8 mouse cellular contexts compared by ENCODE assay signal in genomic region chr19:6909021-6909420, GRCm38 (mm10). TPM values are rescaled to one million over a fixed set of nuclear protein-coding genes. Genes with fewer than 3 reads are reported as not detected.
DNase-seq lines count a peak whose midpoint lies in the region; ATAC-seq and TF ChIP-seq lines count a peak whose summit lies in the region.

No protein-coding gene starts in this region.

- no peak for TF ChIP-seq POLR2A in bone marrow, adult 2 months (IDR thresholded peaks at IDR 0.05; ENCODE audit: borderline replicate concordance, control insufficient read depth, low read depth, low read length)

- no peaks in the 10 kb centered on the region for H3K9me3 ChIP-seq in kidney, embryonic 15.5 days (replicated peaks)
- H3K9me3 ChIP-seq in hindbrain, embryonic 16.5 days (ENCODE audit: control insufficient read depth, low read length) = no peaks in the 10 kb centered on the region
- no peaks in the 10 kb centered on the region for H3K9me3 ChIP-seq in midbrain, embryonic 15.5 days

- no peak for ATAC-seq in kidney, embryonic 15.5 days (replicated peaks; ENCODE audit: low FRiP score)
- no peak for ATAC-seq in hindbrain, embryonic 16.5 days
- no peak for ATAC-seq in midbrain, embryonic 15.5 days (replicated peaks)

- DNase-seq in kidney, postnatal 36 days = no peak
- DNase-seq in spleen, postnatal 14 days (ENCODE audit: low spot score in 2 of 2) = no peak
- DNase-seq in thymus, postnatal 4 days = no peak
- no peak for DNase-seq in right cerebral cortex, adult 18-20 months

- peaks cover 65% of the 10 kb centered on the region for H3K36me3 ChIP-seq in kidney, embryonic 15.5 days
- H3K36me3 ChIP-seq in hindbrain, embryonic 16.5 days (ENCODE audit: control insufficient read depth, insufficient read depth, low read length) = peaks cover 40% of the 10 kb centered on the region
- H3K36me3 ChIP-seq in midbrain, embryonic 15.5 days (replicated peaks) = peaks cover 18% of the 10 kb centered on the region

- WGBS in kidney, embryonic 15.5 days = 8% methylated on average over 11 of the region's 11 CpGs
- WGBS in bone marrow, adult 2 months = 2% methylated on average over 11 of the region's 11 CpGs
- 12% methylated on average over 11 of the region's 11 CpGs for WGBS in hindbrain, embryonic 16.5 days
- 12% methylated on average over 11 of the region's 11 CpGs for WGBS in midbrain, embryonic 15.5 days

- peaks cover 34% of the 10 kb centered on the region for H3K4me1 ChIP-seq in kidney, embryonic 15.5 days
- H3K4me1 ChIP-seq in bone marrow, adult 2 months (ENCODE audit: control insufficient read depth, insufficient read depth, low read length) = no peaks in the 10 kb centered on the region; the same call in 1 of the 2 replicates
- peaks cover 27% of the 10 kb centered on the region for H3K4me1 ChIP-seq in hindbrain, embryonic 16.5 days (ENCODE audit: control insufficient read depth, insufficient read depth, low read depth, low read length)
- peaks cover 34% of the 10 kb centered on the region for H3K4me1 ChIP-seq in midbrain, embryonic 15.5 days

- H3K4me3 ChIP-seq in kidney, embryonic 15.5 days (replicated peaks) = peak overlapping the region; percentile 70
- peak overlapping the region; percentile 86 for H3K4me3 ChIP-seq in bone marrow, adult 2 months (replicated peaks; ENCODE audit: control insufficient read depth, low read depth, low read length)
- peak overlapping the region; percentile 74 for H3K4me3 ChIP-seq in hindbrain, embryonic 16.5 days (ENCODE audit: low read length)
- H3K4me3 ChIP-seq in midbrain, embryonic 15.5 days = peak overlapping the region; percentile 68

- H3K27ac ChIP-seq in kidney, embryonic 15.5 days = peak overlapping the region; percentile 99
- H3K27ac ChIP-seq in bone marrow, adult 2 months (ENCODE audit: control insufficient read depth, insufficient read depth, low read depth, low read length, poor library complexity) = peak overlapping the region; percentile 97
- peak overlapping the region; percentile 99 for H3K27ac ChIP-seq in hindbrain, embryonic 16.5 days (ENCODE audit: low read depth, low read length)
- H3K27ac ChIP-seq in midbrain, embryonic 15.5 days = peak overlapping the region; percentile 98

- peak overlapping the region; percentile 90 for H3K4me2 ChIP-seq in kidney, embryonic 15.5 days
- peak overlapping the region; percentile 67 for H3K4me2 ChIP-seq in hindbrain, embryonic 16.5 days (ENCODE audit: low read length)
- H3K4me2 ChIP-seq in midbrain, embryonic 15.5 days = peak overlapping the region; percentile 72

- peak overlapping the region; percentile 71 for H3K9ac ChIP-seq in kidney, embryonic 15.5 days
- H3K9ac ChIP-seq in hindbrain, embryonic 16.5 days (ENCODE audit: low read depth, low read length) = peak overlapping the region; percentile 88
- peak overlapping the region; percentile 70 for H3K9ac ChIP-seq in midbrain, embryonic 15.5 days

- no peaks in the 10 kb centered on the region for H3K27me3 ChIP-seq in kidney, embryonic 15.5 days
- no peaks in the 10 kb centered on the region for H3K27me3 ChIP-seq in hindbrain, embryonic 16.5 days (replicated peaks; ENCODE audit: control insufficient read depth, insufficient read depth, low read length)
- H3K27me3 ChIP-seq in midbrain, embryonic 15.5 days (replicated peaks) = no peaks in the 10 kb centered on the region

- no peak for TF ChIP-seq CTCF in bone marrow, adult 2 months (IDR thresholded peaks at IDR 0.05; ENCODE audit: control insufficient read depth, insufficient read depth, low read length)

RNA-seq across cellular contexts. Expression of gene Trmt112, which starts 0.5 kb away (rescaled TPM):
- polyA plus RNA-seq in kidney, embryonic 15.5 days (2015; fragmentation: Nextera tagmentation; extraction: Ambion mirVana) = 148 and 167 TPM in 2 replicates
- polyA plus RNA-seq in bone marrow, adult 2 months (2011; ENCODE audit: insufficient read depth, insufficient read length, low replicate concordance, missing spikeins) = 28.6 and 37.9 TPM in 2 replicates
- polyA plus RNA-seq in hindbrain, embryonic 16.5 days (2015; fragmentation: Nextera tagmentation; extraction: Ambion mirVana) = 93.9 and 101 TPM in 2 replicates
- 101 and 105 TPM in 2 replicates for polyA plus RNA-seq in midbrain, embryonic 15.5 days (2015; fragmentation: Nextera tagmentation; extraction: Ambion mirVana)

RNA-seq across cellular contexts. Expression of gene Prdx5, which starts 0.9 kb away (rescaled TPM):
- polyA plus RNA-seq in kidney, embryonic 15.5 days (2015; fragmentation: Nextera tagmentation; extraction: Ambion mirVana) = 268 and 275 TPM in 2 replicates
- 181 and 324 TPM in 2 replicates for polyA plus RNA-seq in bone marrow, adult 2 months (2011; ENCODE audit: insufficient read depth, insufficient read length, low replicate concordance, missing spikeins)
- 408 and 532 TPM in 2 replicates for polyA plus RNA-seq in hindbrain, embryonic 16.5 days (2015; fragmentation: Nextera tagmentation; extraction: Ambion mirVana)
- polyA plus RNA-seq in midbrain, embryonic 15.5 days (2015; fragmentation: Nextera tagmentation; extraction: Ambion mirVana) = 325 and 351 TPM in 2 replicates

RNA-seq across cellular contexts. Expression of gene Esrra, which starts 12.6 kb away (rescaled TPM):
- 14.8 and 15.3 TPM in 2 replicates for polyA plus RNA-seq in kidney, embryonic 15.5 days (2015; fragmentation: Nextera tagmentation; extraction: Ambion mirVana)
- polyA plus RNA-seq in bone marrow, adult 2 months (2011; ENCODE audit: insufficient read depth, insufficient read length, low replicate concordance, missing spikeins) = 25.1 and 27.2 TPM in 2 replicates
- polyA plus RNA-seq in hindbrain, embryonic 16.5 days (2015; fragmentation: Nextera tagmentation; extraction: Ambion mirVana) = 17.7 and 17.8 TPM in 2 replicates
- 16.2 and 18.9 TPM in 2 replicates for polyA plus RNA-seq in midbrain, embryonic 15.5 days (2015; fragmentation: Nextera tagmentation; extraction: Ambion mirVana)

RNA-seq across cellular contexts. Expression of gene Catsperz, which starts 16.2 kb away (rescaled TPM):
- 2.0 and 3.1 TPM in 2 replicates for polyA plus RNA-seq in kidney, embryonic 15.5 days (2015; fragmentation: Nextera tagmentation; extraction: Ambion mirVana)
- 2.6 TPM in 1 of 2 replicates, not detected in the other for polyA plus RNA-seq in bone marrow, adult 2 months (2011; ENCODE audit: insufficient read depth, insufficient read length, low replicate concordance, missing spikeins)
- 2.9 and 3.3 TPM in 2 replicates for polyA plus RNA-seq in hindbrain, embryonic 16.5 days (2015; fragmentation: Nextera tagmentation; extraction: Ambion mirVana)
- 1.1 and 1.3 TPM in 2 replicates for polyA plus RNA-seq in midbrain, embryonic 15.5 days (2015; fragmentation: Nextera tagmentation; extraction: Ambion mirVana)

RNA-seq across cellular contexts. Expression of gene Kcnk4, which starts 25.3 kb away (rescaled TPM):
- 0.14 and 0.45 TPM in 2 replicates for polyA plus RNA-seq in kidney, embryonic 15.5 days (2015; fragmentation: Nextera tagmentation; extraction: Ambion mirVana)
- polyA plus RNA-seq in bone marrow, adult 2 months (2011; ENCODE audit: insufficient read depth, insufficient read length, low replicate concordance, missing spikeins) = not detected in 2 replicates
- polyA plus RNA-seq in hindbrain, embryonic 16.5 days (2015; fragmentation: Nextera tagmentation; extraction: Ambion mirVana) = 14.4 and 19.1 TPM in 2 replicates
- 4.7 and 5.0 TPM in 2 replicates for polyA plus RNA-seq in midbrain, embryonic 15.5 days (2015; fragmentation: Nextera tagmentation; extraction: Ambion mirVana)
